Mouse (Mus musculus) midbrain, embryonic 13.5 days (tissue): ENCODE data around the gene Abcc3. TPM values are rescaled to one million over a fixed set of nuclear protein-coding genes. Genes with fewer than 3 reads are reported as not detected.

Experiments used
- ATAC-seq: fragments of 200-750 bp; cut with Nextera tagmentation; 2 replicates; pipeline ENCODE4 v1.8.0; 2017; ENCODE audit warnings: mild to moderate bottlenecking, moderate TSS enrichment, moderate library complexity
- H3K27ac ChIP-seq: fragments of 300-500 bp; sonication (generic); 2 replicates; pipeline ENCODE4 v1.5.1; 2015; ENCODE audit warnings: inconsistent platforms, mild to moderate bottlenecking, moderate library complexity
- H3K27me3 ChIP-seq: fragments of 300-500 bp; sonication (generic); 2 replicates; pipeline ENCODE4 v1.6.1; 2015; ENCODE audit warnings: mild to moderate bottlenecking, inconsistent platforms
- H3K36me3 ChIP-seq: fragments of 300-500 bp; sonication (generic); 2 replicates; pipeline ENCODE4 v1.6.1; 2015; ENCODE audit warnings: mild to moderate bottlenecking, inconsistent platforms
- H3K4me1 ChIP-seq: fragments of 300-500 bp; sonication (generic); replicated peaks from 2 replicates; pipeline ENCODE4 v1.6.1; 2015; ENCODE audit warnings: inconsistent platforms
- H3K4me2 ChIP-seq: fragments of 300-500 bp; sonication (generic); replicated peaks from 2 replicates; pipeline ENCODE4 v1.6.1; 2015; ENCODE audit warnings: moderate library complexity, mild to moderate bottlenecking, inconsistent platforms
- H3K4me3 ChIP-seq: fragments of 300-500 bp; sonication (generic); replicated peaks from 2 replicates; pipeline ENCODE4 v1.5.1; 2015; ENCODE audit warnings: mild to moderate bottlenecking, inconsistent platforms
- H3K9ac ChIP-seq: fragments of 300-500 bp; sonication (generic); replicated peaks from 2 replicates; pipeline ENCODE4 v1.6.1; 2015; ENCODE audit warnings: mild to moderate bottlenecking, inconsistent platforms
- H3K9me3 ChIP-seq: fragments of 300-500 bp; sonication (generic); 2 replicates; pipeline ENCODE4 v1.6.1; 2016; ENCODE audit warnings: mild to moderate bottlenecking, inconsistent platforms
- WGBS: fragments of 180-500 bp; shearing (Covaris S2); methylation state at CpG from one replicate; pipeline ENCODE4 v1.1.7; 2015; 5-methylcytosine and 5-hydroxymethylcytosine counted together
- polyA plus RNA-seq: library from polyadenylated mRNA; unstranded; fragments of >200 nt; fragmentation: Nextera tagmentation; extraction: Ambion mirVana; gene quantifications from 2 replicates; pipeline ENCODE4 v1.2.1, GENCODE M21; 2015

Abcc3 gene
- polyA plus RNA-seq, 1 experiment from 2014 or later = 0.90 TPM

DNA sequence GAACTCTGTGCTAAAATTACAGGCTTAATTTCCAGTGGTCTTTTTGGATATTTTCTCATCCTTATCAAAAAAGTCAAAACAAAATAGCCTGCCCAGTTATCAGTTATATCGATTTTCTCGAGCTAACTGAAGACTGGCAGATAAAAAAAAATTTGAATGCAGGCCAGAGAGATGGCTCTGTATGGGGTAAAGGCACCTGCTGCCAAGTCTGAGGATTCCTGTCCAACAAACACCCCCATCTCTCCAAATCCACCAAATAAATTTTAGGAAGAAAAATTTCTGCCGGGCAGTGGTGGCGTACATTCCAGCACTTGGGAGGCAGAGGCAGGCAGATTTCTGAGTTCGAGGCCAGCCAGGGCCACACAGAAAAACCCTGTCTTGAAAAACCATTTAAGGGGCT, 74.7 kb downstream of the Abcc3 start:
- no peak overlapping the region for H3K9ac ChIP-seq
- no peak overlapping the region for H3K27ac ChIP-seq
- no peaks in the 10 kb centered on the region for H3K9me3 ChIP-seq
- no peaks in the 10 kb centered on the region for H3K27me3 ChIP-seq
- H3K4me3 ChIP-seq = no peak overlapping the region
- no peak overlapping the region for H3K4me2 ChIP-seq
- peaks cover 74% of the 10 kb centered on the region for H3K4me1 ChIP-seq
- H3K36me3 ChIP-seq = peaks cover 3% of the 10 kb centered on the region; the same call in 1 of the 2 replicates
- no peak for ATAC-seq
- WGBS = 94% methylated on average over 5 of the region's 5 CpGs

DNA sequence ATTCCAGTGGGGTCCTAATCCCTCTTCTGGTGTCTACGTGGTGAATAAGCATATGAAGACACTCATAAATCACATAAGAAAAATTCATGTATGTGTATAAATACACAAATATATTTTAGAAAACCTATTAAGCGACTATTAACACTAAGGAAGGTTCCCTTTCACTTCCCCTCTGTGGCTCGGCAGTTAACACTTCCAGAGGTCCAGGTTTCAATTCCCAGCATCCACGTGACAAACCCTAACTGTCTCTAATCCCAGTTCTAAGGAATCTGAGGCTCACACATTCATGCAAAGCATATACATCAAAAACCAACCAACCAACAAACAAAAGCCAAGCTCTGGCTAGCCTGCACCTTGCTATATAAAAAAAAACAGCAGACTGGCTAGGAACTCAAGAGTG, 75.3 kb downstream of the Abcc3 start:
- Histone ChIP-seq H3K4me2 (no peak overlapping the region), H3K9me3 (no peaks in the 10 kb centered on the region), H3K4me1 (peaks cover 74% of the 10 kb centered on the region), H3K27me3 (no peaks in the 10 kb centered on the region), H3K9ac (no peak overlapping the region), H3K4me3 (no peak overlapping the region), H3K36me3 (peaks cover 3% of the 10 kb centered on the region; the same call in 1 of the 2 replicates), H3K27ac (0 out of 2 replicates have a peak overlapping the region, but pooled peaks have one; percentile 10)
- no peak for ATAC-seq
- WGBS = 56% methylated on average over 4 of the region's 4 CpGs

DNA sequence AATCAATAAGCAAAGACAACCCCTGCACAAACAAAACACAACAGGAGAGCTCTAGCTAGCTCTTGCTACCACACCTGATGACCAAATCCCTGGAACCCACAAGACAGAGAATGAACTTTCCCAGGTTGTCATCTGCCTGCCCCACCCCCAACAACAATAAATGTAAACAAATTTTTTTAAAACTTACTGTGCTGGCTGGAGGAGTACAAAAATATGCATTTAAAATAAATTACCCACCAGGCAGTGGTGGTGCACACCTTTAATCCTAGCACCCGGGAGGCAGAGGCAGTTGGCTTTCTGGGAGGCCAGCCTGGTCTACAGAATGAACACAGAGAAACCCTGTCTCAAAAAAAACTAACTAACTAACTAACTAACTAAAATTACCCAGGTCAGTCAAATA, 75.8 kb downstream of the Abcc3 start:
- ATAC-seq = no peak
- Histone ChIP-seq H3K9me3 (no peaks in the 10 kb centered on the region), H3K36me3 (peaks cover 3% of the 10 kb centered on the region; the same call in 1 of the 2 replicates), H3K9ac (no peak overlapping the region), H3K27ac (no peak overlapping the region), H3K4me3 (no peak overlapping the region), H3K27me3 (no peaks in the 10 kb centered on the region), H3K4me1 (peaks cover 70% of the 10 kb centered on the region), H3K4me2 (no peak overlapping the region)
- 71% methylated on average over 1 of the region's 1 CpGs for WGBS

DNA sequence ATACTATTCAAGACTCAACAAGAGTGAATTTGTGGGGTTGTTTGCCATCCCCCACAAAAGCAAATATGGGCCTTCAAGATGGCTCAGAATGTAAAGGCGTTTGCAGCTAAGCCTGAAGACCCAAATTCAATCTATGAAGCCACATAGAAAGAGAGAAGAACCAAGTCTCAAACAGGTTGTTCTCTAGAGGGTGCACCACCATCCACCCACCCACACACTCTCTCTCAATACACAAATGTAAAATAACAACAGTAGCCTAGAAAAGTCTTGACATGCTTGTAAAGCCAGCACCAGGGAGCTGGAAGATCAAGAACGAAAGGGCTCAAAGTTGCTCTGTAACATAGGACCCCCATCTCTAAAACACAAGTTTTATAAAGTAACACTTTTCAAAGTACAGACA, 76.3 kb downstream of the Abcc3 start:
- H3K27me3 ChIP-seq = no peaks in the 10 kb centered on the region
- no peak overlapping the region for H3K27ac ChIP-seq
- H3K36me3 ChIP-seq = peaks cover 3% of the 10 kb centered on the region; the same call in 1 of the 2 replicates
- H3K4me1 ChIP-seq = peaks cover 74% of the 10 kb centered on the region
- 83% methylated on average over 2 of the region's 2 CpGs for WGBS
- no peaks in the 10 kb centered on the region for H3K9me3 ChIP-seq
- no peak for ATAC-seq
- H3K9ac ChIP-seq = no peak overlapping the region
- no peak overlapping the region for H3K4me2 ChIP-seq
- H3K4me3 ChIP-seq = no peak overlapping the region

DNA sequence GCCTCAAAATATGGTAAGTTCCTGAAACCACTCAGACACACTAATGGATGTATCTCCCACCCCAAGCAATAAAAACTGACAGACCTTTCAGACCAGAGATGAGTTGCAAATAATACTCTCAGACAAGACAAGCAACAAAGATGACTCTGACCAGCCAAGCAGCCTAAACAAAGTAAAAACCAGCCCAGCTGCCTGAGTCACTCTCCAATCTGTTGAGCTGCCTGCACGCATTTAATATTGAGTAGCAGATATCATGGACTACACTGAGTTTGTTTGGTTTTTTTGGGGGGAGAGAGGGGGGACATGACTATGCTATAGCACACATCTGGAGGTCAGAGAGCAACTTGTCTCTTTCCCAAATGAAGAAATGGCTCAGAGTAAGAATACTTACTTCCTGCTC, 77.5 kb downstream of the Abcc3 start:
- no peaks in the 10 kb centered on the region for H3K9me3 ChIP-seq
- H3K4me1 ChIP-seq = peaks cover 77% of the 10 kb centered on the region
- H3K36me3 ChIP-seq = peaks cover 3% of the 10 kb centered on the region; the same call in 1 of the 2 replicates
- no peak overlapping the region for H3K4me3 ChIP-seq
- no peak overlapping the region for H3K4me2 ChIP-seq
- WGBS = 83% methylated on average over 1 of the region's 1 CpGs
- no peaks in the 10 kb centered on the region for H3K27me3 ChIP-seq
- no peak overlapping the region for H3K27ac ChIP-seq
- ATAC-seq = no peak
- no peak overlapping the region for H3K9ac ChIP-seq

DNA sequence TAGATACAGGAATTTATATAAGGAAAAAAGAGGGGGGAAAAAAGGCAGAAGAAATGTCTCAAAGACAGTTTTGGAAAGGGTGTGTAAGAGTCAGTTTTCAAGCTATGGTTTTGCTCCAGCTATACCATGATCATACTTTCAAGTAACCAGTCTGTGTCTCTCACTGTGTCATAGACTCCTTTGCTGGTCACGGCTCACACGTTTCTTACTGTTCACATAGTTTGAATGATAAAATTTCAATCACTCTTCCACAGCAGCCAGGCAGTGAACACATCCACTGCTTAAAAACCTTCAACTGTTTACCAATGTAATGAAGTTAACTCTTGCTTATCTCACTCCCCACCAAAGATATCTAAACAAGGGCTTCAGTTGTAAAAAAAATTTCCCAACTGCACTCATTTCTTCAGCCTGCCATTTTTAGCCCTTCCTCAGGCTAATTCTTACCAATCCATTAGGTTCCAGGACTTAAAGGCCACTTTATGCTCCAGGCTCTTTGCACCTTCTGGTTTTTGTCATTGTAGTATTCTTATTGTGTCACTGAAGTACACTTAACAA, 78.6 kb downstream of the Abcc3 start:
- H3K4me3 ChIP-seq = no peak overlapping the region
- no peak overlapping the region for H3K27ac ChIP-seq
- 93% methylated on average over 2 of the region's 2 CpGs for WGBS
- H3K9ac ChIP-seq = no peak overlapping the region
- peaks cover 65% of the 10 kb centered on the region for H3K4me1 ChIP-seq
- H3K4me2 ChIP-seq = no peak overlapping the region
- H3K27me3 ChIP-seq = no peaks in the 10 kb centered on the region
- ATAC-seq = no peak
- no peaks in the 10 kb centered on the region for H3K36me3 ChIP-seq
- H3K9me3 ChIP-seq = no peaks in the 10 kb centered on the region

DNA sequence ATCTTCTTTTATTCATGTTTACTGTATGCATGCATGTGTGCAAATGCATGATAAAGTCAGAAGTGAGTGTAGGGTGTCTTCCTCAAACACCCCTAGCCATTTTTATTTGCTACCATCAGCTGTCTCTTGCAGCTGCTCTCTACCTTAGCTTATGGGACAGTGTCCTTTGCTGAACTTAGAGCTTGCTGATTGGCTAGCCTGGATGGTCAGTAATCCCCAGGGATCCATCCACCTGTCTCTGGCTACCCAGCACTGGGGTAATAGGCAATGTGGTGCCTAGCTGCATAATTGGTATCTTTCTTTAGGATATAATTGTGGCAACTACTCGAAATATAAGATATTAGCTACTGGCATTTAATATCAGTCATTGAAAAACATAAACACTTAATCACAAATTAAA, 80.1 kb downstream of the Abcc3 start:
- Histone ChIP-seq H3K4me2 (no peak overlapping the region), H3K9ac (no peak overlapping the region), H3K4me3 (no peak overlapping the region), H3K27me3 (no peaks in the 10 kb centered on the region), H3K36me3 (no peaks in the 10 kb centered on the region), H3K4me1 (peaks cover 53% of the 10 kb centered on the region), H3K9me3 (no peaks in the 10 kb centered on the region), H3K27ac (no peak overlapping the region)
- ATAC-seq = no peak
- WGBS = 91% methylated on average over 1 of the region's 1 CpGs

DNA sequence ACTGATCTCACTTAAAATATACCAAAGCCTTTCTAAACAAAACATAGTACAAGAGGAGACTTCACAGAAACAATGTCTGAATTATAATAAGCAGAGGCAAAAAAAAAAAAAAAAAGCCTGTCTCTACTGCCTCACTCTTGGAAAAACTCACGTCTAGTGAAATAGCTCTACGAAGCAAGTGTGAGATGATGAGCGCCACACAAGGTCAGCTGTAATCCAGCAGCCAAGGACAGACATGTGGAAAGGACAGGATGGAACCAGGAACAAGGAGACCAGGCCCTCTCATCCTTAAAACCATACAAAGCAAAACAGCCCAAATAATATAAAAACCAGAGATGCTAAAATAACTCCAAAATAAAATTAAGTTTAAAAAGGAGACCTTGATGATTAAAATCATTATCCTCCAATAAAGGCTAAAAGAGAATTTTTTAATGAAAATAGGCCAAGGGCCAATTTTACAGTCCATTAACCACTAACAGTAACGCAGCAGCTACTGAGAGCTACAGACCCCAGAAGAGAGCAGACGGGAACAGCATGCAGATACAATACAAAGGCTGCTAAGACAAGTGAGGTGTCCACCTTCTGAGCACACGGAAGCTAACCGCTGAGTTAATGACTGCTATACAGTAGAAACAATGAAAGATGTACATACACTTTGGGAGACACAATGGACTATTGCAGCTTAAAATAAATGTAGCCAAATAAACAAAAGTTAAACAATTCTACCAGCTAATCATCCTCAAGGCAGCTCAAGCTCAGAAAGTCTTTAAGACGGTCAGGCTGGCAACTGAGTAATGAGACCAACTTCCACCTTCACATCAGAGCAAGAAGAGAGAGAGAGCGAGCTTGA, 97.6 kb downstream of the Abcc3 start:
- peak overlapping the region; percentile 35; the same call in 1 of the 2 replicates for H3K27ac ChIP-seq
- no peak overlapping the region for H3K4me2 ChIP-seq
- ATAC-seq = no peak
- H3K4me3 ChIP-seq = no peak overlapping the region
- WGBS = 77% methylated on average over 9 of the region's 9 CpGs
- no peak overlapping the region for H3K9ac ChIP-seq
- H3K9me3 ChIP-seq = no peaks in the 10 kb centered on the region
- no peaks in the 10 kb centered on the region for H3K27me3 ChIP-seq
- H3K4me1 ChIP-seq = no peaks in the 10 kb centered on the region
- H3K36me3 ChIP-seq = peaks cover 84% of the 10 kb centered on the region

Other genes with a start within 250 kb of the Abcc3 start
- gene Tob1, start 181.5 kb downstream of the Abcc3 start, polyA plus RNA-seq = 33.0 and 33.2 TPM in 2 replicates
- gene Wfikkn2, start 147.0 kb downstream of the Abcc3 start, polyA plus RNA-seq = 2.9 and 3.4 TPM in 2 replicates
- gene Gm21885, start 111.1 kb downstream of the Abcc3 start, polyA plus RNA-seq = 0.54 TPM in 1 of 2 replicates, not detected in the other
- 165 and 170 TPM in 2 replicates for gene Luc7l3, start 71.0 kb downstream of the Abcc3 start, polyA plus RNA-seq
- gene Ankrd40, start 65.0 kb downstream of the Abcc3 start, polyA plus RNA-seq = 10.0 and 11.0 TPM in 2 replicates
- 10.5 and 12.4 TPM in 2 replicates for gene Cacna1g, start 81.2 kb upstream of the Abcc3 start, polyA plus RNA-seq
- gene Spata20, start 93.2 kb upstream of the Abcc3 start, polyA plus RNA-seq = 0.10 TPM in 1 of 2 replicates, not detected in the other
- gene Epn3, start 107.0 kb upstream of the Abcc3 start, polyA plus RNA-seq = 0.19 and 0.46 TPM in 2 replicates
- gene Mycbpap, start 128.7 kb upstream of the Abcc3 start, polyA plus RNA-seq = 2.4 and 3.6 TPM in 2 replicates
- 4.4 and 5.5 TPM in 2 replicates for gene Rsad1, start 156.3 kb upstream of the Abcc3 start, polyA plus RNA-seq
- gene Chad, start 172.1 kb upstream of the Abcc3 start, polyA plus RNA-seq = 0.12 TPM in 1 of 2 replicates, not detected in the other
- gene Acsf2, start 208.9 kb upstream of the Abcc3 start, polyA plus RNA-seq = 1.7 TPM in 2 replicates
- 167 and 168 TPM in 2 replicates for gene Lrrc59, start 236.8 kb upstream of the Abcc3 start, polyA plus RNA-seq